Mouse (Mus musculus) C2C12 (cell line): ENCODE measurements at regions not wholly inside any gene's neighbourhood (a gene's known extent, or its start where the extent isn't known, plus 50 kb on each side); places are given as distances from the start of the nearest gene placed in this dataset.

Experiments used
- H3K27me3 ChIP-seq: one replicate; pipeline ENCODE4 v1.6.1; 2011; ENCODE audit not compliant: control insufficient read depth, insufficient read depth, insufficient read length
- H3K36me3 ChIP-seq: one replicate; pipeline ENCODE4 v1.6.1; 2011; ENCODE audit not compliant: control insufficient read depth, insufficient read depth
- H3K4me3 ChIP-seq: one replicate; pipeline ENCODE4 v1.5.1; 2011; ENCODE audit warnings: mild to moderate bottlenecking, control low read depth; ENCODE audit not compliant: poor library complexity, insufficient read depth, severe bottlenecking
- H3K79me2 ChIP-seq: one replicate; pipeline ENCODE4 v1.6.1; 2011; ENCODE audit not compliant: control insufficient read depth, insufficient read depth
- H3K79me3 ChIP-seq: one replicate; pipeline ENCODE4 v1.6.1; 2011; ENCODE audit warnings: low read depth, control low read depth
- H3ac ChIP-seq: one replicate; pipeline ENCODE3; 2011; ENCODE audit warnings: low read depth; ENCODE audit not compliant: control insufficient read depth, insufficient read length
- CEBPB ChIP-seq: IDR thresholded peaks from one replicate; pipeline ENCODE4 v1.6.1; 2011; ENCODE audit warnings: low read depth, mild to moderate bottlenecking, control low read depth, moderate library complexity
- CTCF ChIP-seq: IDR thresholded peaks from one replicate; pipeline ENCODE4 v1.5.1; 2011; ENCODE audit not compliant: control insufficient read depth, insufficient read depth, insufficient read length
- FOSL1 ChIP-seq: IDR thresholded peaks from one replicate; pipeline ENCODE4 v1.8.0; 2011; ENCODE audit warnings: mild to moderate bottlenecking, low read length; ENCODE audit not compliant: poor library complexity, insufficient read depth, severe bottlenecking
- MAX ChIP-seq: IDR thresholded peaks from one replicate; pipeline ENCODE4 v1.6.1; 2011; ENCODE audit warnings: mild to moderate bottlenecking, control low read depth
- MYOD1 ChIP-seq: IDR thresholded peaks from one replicate; pipeline ENCODE4 v1.6.1; 2011; ENCODE audit warnings: low read depth; ENCODE audit not compliant: control insufficient read depth, insufficient read length
- MYOG ChIP-seq: IDR thresholded peaks from one replicate; pipeline ENCODE4 v1.6.1; 2011; ENCODE audit not compliant: control insufficient read depth, insufficient read length; ENCODE audit errors: extremely low read depth
- USF1 ChIP-seq: IDR thresholded peaks from one replicate; pipeline ENCODE4 v1.6.1; 2011; ENCODE audit warnings: low read depth, mild to moderate bottlenecking, control low read depth, moderate library complexity

DNA sequence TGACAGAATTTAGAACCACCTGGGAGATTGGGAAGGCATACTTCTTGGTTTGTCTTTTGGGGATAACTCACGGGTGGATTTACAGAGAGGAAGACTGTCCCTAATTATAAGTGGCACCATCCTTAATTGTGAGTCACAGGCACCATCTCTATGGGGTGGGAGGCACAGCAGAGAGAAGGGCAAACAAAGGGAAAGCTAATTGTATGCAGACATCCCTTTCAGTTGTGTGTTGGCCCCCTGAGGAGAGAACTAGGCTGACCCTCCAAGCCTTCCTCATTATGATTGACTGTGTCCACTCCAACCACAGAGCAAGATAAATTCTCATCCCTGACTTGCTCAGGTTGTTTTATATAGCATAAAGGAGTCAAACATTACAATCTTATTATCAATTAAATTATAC is 718.8 kb downstream of the Tmem132b start:
- Histone ChIP-seq H3K79me2 (no peaks in the 10 kb centered on the region), H3K27me3 (no peaks in the 10 kb centered on the region), H3K79me3 (no peaks in the 10 kb centered on the region), H3K36me3 (no peaks in the 10 kb centered on the region), H3K4me3 (no peak overlapping the region), H3ac (no peak overlapping the region)
- TF ChIP-seq CEBPB (no peak), MYOD1 (no peak), CTCF (no peak), USF1 (no peak), MYOG (no peak), MAX (no peak), FOSL1 (no peak)

DNA sequence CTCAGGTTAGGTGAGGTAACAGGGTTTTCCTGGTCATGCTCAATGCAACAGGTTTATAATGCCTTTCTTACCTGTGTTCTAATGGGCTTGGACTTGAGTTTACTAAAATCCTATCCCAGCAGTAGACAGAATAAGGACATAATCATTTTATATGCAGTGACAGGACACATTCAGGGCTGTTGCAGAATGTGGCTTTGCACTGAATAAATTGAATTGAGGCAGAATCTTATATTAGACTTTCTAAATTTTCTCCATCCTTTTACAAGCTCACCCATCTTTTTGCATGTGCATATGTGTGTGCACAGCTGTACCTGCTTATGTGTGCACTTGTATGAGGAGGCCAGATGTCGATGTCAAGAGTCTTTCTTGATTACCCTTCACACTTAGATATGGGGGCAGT is 723.1 kb downstream of the Tmem132b start:
- Histone ChIP-seq H3K79me2 (no peaks in the 10 kb centered on the region), H3K36me3 (no peaks in the 10 kb centered on the region), H3K79me3 (no peaks in the 10 kb centered on the region), H3ac (no peak overlapping the region), H3K4me3 (no peak overlapping the region), H3K27me3 (no peaks in the 10 kb centered on the region)
- TF ChIP-seq CEBPB (no peak), MYOD1 (no peak), MAX (no peak), FOSL1 (no peak), CTCF (no peak), USF1 (no peak), MYOG (no peak)

DNA sequence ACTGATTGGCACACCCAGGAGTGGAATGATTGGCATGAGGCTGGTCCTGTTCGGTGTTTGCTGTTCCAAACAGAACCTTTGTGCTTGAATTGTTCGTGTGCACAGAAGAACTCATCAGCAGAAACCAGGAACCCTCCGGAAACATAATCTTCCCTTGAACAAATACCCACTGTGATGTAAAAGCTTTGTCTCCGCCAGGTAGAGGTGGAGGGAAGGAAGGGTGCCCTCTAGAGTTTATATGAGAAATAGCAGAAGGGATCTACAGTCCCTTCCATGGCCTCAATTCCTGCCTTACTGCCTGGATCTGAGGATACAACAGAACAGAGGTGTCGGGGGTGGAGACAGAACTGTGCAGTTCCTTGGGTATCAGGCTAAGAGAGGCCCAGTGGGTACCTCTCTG is 726.3 kb downstream of the Tmem132b start:
- Histone ChIP-seq H3K27me3 (no peaks in the 10 kb centered on the region), H3K79me2 (no peaks in the 10 kb centered on the region), H3K4me3 (no peak overlapping the region), H3K36me3 (no peaks in the 10 kb centered on the region), H3K79me3 (no peaks in the 10 kb centered on the region), H3ac (no peak overlapping the region)
- TF ChIP-seq MYOG (no peak), CEBPB (no peak), MAX (no peak), MYOD1 (no peak)

- Histone ChIP-seq H3K4me3 (no peak overlapping the region), H3K79me2 (no peaks in the 10 kb centered on the region), H3K27me3 (no peaks in the 10 kb centered on the region), H3K36me3 (no peaks in the 10 kb centered on the region), H3ac (no peak overlapping the region), H3K79me3 (no peaks in the 10 kb centered on the region)
- TF ChIP-seq MYOG (no peak), USF1 (no peak)
These were observed 734.9 kb downstream of the Tmem132b start for GRCm38 (mm10) chr5:126266471-126266870.

- TF ChIP-seq CEBPB = no peak
- no peak for TF ChIP-seq MAX
- no peak for TF ChIP-seq CTCF
- no peak for TF ChIP-seq MYOD1
- TF ChIP-seq FOSL1 = no peak
- no peak for TF ChIP-seq MYOG
- no peak for TF ChIP-seq USF1
- Histone ChIP-seq H3K79me2 (no peaks in the 10 kb centered on the region), H3ac (no peak overlapping the region), H3K4me3 (no peak overlapping the region), H3K36me3 (no peaks in the 10 kb centered on the region), H3K79me3 (no peaks in the 10 kb centered on the region), H3K27me3 (no peaks in the 10 kb centered on the region)
These were observed 735.5 kb downstream of the Tmem132b start for GRCm38 (mm10) chr5:126266929-126267609.

DNA sequence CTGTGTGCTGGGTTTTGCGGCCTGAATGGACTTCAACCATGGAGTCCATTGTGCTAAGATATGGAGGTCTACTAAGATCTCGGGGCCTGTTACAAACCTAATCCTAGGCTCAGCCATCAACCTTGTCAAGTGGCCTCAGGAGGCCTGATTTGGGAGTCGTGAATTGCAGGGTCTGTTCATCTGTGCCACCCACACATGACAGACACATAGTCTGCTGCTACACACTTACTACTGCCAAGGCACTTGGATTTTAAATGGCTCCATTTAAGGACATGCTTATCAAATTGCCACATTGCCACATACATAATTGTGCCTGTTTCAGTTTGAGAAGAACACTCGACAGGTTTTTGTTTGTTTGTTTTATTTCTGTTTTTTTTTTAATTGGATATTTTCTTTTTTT is 737.0 kb downstream of the Tmem132b start:
- no peaks in the 10 kb centered on the region for H3K36me3 ChIP-seq
- no peak for TF ChIP-seq MYOG
- no peak for TF ChIP-seq MAX
- H3K79me2 ChIP-seq = no peaks in the 10 kb centered on the region
- H3K79me3 ChIP-seq = no peaks in the 10 kb centered on the region
- H3ac ChIP-seq = no peak overlapping the region
- H3K4me3 ChIP-seq = no peak overlapping the region
- H3K27me3 ChIP-seq = no peaks in the 10 kb centered on the region
